Mouse (Mus musculus) megakaryocyte progenitor cell, adult 5-6 weeks (primary cell): ENCODE data around the gene Grik2. TPM values are rescaled to one million over a fixed set of nuclear protein-coding genes. Genes with fewer than 3 reads are reported as not detected.
"Not testable (repeated sequence)": the region's sequence is repeated elsewhere in the genome, so short reads cannot be mapped to it uniquely, and the experiment has no call there.

Experiments
- ATAC-seq: replicated peaks from 2 replicates; pipeline ENCODE4 v1.8.0; 2016; ENCODE audit warnings: mild to moderate bottlenecking, moderate TSS enrichment, inconsistent platforms; ENCODE audit not compliant: poor library complexity
- total RNA-seq, 2 experiments: library from RNA; stranded (forward) in 1 of 2; stranded (reverse) in 1 of 2; fragments of 157-497, 149-512 nt in 1 of 2; fragments of 200-1000 nt in 1 of 2; gene quantifications; 2 replicates each; pipeline versions ENCODE4 v1.2.3 to v1.2.4; 2015 to 2017

Grik2 gene
- total RNA-seq, 2 experiments from 2014 or later, result not detected

- no peak for ATAC-seq
These were observed 84.1 kb downstream of the Grik2 start for GRCm38 (mm10) chr10:49704446-49704845.

DNA sequence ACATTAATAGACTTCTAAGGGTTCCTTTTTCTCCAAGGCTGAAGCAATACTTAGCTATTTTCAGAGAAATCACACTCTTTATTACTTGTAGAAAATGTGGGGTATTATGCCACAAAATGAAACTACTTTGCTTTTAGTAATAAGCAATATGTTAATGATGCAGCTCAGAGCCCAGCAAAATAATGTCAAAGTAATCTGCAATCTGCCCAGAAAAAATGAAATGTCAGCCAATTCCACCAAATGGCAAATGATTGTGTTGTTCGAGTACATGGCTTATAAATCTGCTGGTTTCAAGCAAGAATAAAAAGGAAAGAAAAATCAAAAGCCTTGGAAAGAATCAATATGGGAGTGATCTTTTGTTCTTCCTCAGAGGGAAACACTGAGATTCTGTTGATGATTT is 136.2 kb downstream of the Grik2 start:
- no peak for ATAC-seq

- ATAC-seq, result no peak
These were observed 141.4 kb downstream of the Grik2 start for GRCm38 (mm10) chr10:49647116-49647515.

- no peak for ATAC-seq
These were observed 148.7 kb downstream of the Grik2 start for GRCm38 (mm10) chr10:49639901-49640300.

GRCm38 (mm10) chr10:49623951-49624350 is 164.6 kb downstream of the Grik2 start:
- no peak for ATAC-seq

DNA sequence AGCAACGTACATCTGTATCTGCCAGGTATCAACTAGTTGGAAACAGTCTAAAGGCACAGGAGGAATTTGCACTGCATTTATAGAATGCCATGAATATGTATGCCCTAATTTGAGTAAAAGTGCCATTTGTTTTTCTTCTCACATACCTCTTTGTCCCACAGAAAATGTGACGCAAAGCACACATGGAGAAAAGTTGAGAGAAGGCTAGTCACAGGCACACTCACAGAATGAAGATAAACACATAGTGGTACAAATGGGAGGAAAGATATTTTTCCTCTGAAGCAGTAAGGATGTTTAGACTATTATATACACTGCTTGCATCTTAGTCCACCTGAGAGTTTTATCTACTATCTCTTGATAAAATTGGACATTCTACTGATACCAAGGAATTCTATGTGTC is 190.9 kb downstream of the Grik2 start:
- ATAC-seq, result no peak

GRCm38 (mm10) chr10:49573514-49573913 is 215.1 kb downstream of the Grik2 start:
- ATAC-seq, result no peak

GRCm38 (mm10) chr10:49559872-49560407 is 228.6 kb downstream of the Grik2 start:
- no peak for ATAC-seq

GRCm38 (mm10) chr10:49542249-49542648 is 246.3 kb downstream of the Grik2 start:
- ATAC-seq, result no peak

DNA sequence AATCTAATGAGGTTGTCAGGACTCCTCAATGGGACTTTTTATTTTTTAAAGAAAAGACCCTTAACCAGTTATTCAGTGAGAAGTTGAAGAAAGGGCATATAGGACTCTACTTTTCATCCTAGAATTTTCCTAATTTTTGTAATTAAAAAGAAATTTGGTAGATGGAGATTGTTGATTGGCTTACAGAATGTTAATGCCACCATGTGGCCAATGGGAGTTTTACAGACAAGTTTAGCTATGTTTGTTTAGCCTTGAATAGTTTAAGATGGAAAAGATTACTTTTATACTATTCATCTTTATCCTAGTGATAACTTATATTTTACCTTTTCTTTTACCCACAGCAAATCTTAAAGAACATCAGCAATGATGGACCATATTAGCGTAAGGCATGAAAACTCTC is 268.8 kb downstream of the Grik2 start:
- no peak for ATAC-seq

DNA sequence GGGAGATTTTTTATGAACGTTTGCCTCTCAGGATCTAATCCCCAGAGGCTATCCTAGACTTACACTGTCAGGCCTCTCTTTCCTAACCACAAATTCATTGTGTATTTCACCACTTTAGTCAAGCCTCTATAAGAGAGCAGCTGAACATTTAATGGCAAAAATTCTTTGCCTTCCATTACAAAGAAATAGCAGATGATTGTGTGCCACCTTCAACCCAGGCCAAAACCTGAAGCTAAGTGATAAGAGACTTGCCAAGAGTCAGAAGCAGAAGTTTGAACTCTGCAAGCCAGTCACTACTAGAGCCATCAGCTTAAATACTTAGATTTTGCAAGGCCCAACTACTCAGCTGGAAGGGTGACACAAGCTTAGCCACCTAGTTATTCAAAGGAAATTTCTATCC is 287.9 kb downstream of the Grik2 start:
- ATAC-seq, result no peak

DNA sequence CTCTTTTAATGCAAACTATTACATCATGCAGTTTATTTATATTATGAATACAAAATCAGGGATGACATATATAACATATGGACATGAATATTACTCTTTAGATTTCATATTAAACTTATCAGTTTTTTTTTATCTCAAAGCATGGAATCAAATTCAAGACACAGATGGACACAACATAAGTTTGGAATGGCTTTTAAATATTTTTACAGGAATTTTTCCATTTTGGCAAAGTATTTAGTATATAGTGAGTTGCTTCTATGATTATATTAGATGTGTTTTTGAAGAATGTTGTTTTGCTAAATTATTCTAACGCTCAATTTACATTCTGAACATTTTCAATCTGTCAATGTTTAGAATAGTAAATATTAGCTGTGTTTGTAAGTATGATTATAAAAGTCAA is 291.3 kb downstream of the Grik2 start:
- no peak for ATAC-seq

DNA sequence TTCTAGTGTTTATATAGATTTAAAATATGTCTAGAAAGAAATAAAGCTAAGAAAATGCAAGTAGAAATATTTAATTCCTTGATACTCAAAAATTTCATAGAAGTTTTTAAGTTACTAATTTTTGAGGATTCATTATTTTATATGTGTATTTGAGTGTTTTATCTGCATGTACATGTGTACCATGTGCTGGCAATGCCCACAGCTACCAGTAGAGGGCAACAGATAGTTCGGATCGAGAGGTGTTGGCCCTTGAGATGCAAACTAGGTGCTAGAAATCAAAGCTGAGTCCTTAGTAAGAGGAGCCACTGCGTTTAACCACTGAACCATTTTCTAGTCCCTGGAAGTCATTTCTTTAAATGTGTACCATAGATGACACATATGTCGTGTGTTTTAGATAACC is 307.1 kb downstream of the Grik2 start:
- ATAC-seq, result no peak

DNA sequence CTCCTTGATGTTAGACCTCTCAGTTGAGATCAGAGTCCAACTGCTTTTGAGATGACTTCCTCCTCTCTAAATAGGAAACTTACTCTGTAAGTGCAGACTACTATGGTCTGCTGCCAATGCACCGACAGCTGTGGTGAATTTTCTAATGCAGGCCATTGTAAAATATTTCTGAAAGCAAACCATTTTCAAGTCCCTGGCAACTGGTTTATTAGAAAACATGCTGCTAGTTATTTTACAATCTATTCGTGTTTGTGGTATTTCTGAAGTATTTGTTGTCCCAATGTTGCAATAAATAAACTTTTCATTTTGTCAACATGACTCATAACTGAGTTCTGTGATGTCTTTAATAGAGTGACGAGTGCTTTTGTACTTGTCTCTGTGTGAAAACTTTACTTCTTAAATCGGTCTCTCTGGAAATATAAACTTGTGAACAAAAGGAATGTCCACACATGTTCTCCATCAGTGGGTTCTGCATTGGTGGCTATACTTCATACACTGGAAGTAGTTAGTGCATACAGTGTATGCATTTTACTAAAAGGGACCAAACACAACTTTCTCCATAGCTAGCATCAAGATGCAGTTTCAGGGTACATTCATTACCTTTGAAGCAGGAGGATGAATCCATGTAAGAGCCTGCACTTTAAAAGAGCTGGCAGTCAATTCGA is 308.3 kb downstream of the Grik2 start:
- ATAC-seq, result no peak

DNA sequence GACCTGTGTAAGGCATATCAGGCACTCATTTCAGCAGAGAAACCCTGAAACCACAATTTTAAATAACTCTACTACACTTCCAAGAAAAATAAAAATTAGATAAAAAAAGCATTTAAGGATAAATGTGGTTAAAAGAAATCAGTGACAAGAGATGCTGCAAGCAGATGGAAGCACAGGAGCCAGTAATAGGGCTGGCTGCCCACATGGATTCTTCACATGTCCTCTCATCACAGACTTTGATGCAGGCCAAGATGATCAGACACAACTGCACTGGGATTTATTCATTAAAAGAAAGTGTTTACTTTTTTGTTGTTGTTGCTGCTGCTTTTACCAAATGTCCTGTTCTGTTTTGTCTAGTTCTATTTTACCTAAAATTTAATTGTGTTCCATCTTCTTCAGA is 315.0 kb downstream of the Grik2 start:
- no peak for ATAC-seq

DNA sequence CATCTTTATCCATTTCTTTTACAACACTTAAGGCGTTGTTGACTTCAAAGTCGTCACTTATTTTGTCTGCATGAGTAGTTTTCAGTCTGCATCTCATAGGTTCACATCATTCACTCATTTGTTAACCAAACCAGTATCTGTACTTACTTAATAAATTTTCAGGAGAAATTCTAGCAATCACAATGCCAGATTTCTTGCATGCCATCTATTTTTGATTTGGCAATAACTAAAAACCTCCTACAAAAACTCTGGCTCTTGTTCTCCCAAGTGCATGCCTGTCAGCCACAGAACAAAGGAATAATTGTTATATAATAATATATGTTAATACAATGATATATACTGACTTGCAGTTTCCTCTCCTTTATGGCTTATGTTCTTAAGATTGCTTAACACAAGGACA is 331.8 kb downstream of the Grik2 start:
- no peak for ATAC-seq

DNA sequence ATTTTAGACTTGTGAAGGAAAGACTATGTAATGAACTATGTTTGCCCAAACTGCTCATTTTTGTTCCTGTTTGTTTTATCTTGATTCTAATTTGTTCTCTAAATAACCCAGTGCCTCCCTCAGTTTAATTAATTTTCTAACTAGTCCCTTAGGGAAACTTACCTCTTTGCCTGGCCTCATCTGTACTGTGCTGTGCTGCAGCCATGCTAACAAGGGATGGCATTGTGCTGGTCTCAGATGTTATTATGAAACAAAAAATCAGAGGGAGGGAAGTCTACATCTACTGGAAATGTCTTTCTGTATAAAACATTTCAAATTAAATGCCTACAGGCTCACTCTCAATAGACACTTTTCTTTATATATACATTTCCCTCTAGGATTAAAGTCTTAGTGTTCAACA is 335.0 kb downstream of the Grik2 start:
- ATAC-seq, result no peak

GRCm38 (mm10) chr10:49441369-49441768 is 347.2 kb downstream of the Grik2 start:
- no peak for ATAC-seq

DNA sequence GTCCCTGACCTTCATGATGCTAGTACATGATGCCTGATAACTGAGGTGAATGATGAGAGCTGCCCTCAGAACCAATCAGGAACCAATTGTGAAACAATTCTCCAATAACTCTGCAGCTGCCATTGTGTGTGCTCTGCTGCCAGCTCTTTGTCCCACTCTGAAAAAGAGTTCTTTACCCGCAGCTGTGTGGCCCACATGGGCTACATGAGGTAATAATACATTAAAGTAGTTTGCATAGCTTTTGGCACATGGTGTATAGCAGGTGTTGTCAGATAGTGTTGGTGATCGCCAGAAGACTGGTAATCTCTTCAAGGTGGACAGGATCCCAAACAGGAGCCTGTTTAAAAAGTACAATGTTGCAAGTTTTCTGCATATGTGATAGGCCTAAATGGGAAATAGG is 351.5 kb downstream of the Grik2 start:
- no peak for ATAC-seq

- ATAC-seq, result no peak
These were observed 352.3 kb downstream of the Grik2 start for GRCm38 (mm10) chr10:49436301-49436700.

- no peak for ATAC-seq
These were observed 355.7 kb downstream of the Grik2 start for GRCm38 (mm10) chr10:49432825-49433224.

- ATAC-seq, result not testable (repeated sequence)
These were observed 371.4 kb downstream of the Grik2 start for GRCm38 (mm10) chr10:49417206-49417605.

DNA sequence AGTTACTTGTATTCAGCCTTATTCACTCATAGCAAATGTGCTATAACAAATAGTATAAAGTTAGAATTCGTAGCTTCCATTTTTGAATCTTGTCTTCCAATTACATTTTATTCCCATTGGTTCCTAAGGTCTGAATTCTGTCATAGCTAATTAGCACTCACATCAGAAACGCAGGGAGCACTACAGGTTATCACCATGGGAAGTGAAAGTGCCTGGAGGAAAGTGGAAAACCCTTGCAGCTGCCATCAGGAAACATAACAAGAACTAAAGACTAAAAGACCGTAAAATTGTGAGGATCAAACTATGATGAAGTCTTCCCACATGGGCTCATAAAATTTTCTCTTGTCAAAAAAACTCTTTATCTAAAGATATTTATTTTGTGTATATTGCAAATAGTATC is 405.6 kb downstream of the Grik2 start:
- no peak for ATAC-seq
